Mouse (Mus musculus): Measurements from ENCODE around the gene Gna15.

DNA sequence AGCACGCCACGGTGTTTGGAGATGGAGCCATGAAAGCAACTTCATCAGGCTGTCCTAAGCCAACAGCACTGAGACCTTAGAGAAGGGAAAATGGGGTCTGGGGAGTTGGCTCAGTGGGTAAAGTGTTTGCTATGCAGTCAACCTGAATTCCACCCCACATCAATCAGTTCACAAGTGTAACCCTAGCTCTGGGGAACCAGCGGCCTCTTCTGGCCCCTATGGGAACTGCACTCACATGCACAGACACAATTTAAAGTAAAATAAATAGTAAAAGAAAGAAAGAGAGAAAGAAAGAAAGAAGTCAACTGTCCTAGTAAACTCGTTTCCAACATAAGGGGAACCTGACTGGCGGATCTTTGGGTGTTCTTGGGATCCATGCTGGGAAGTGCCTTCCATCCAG, 10.2 kb downstream of the Gna15 start:
- TF ChIP-seq CTCF (IDR thresholded peaks at IDR 0.05; ENCODE audit: control insufficient read depth, insufficient read depth, low read length) (no peak), POLR2A (IDR thresholded peaks at IDR 0.05; ENCODE audit: borderline replicate concordance, control insufficient read depth, low read depth, low read length) (no peak)

All from bone marrow, adult 2 months (tissue).